Mouse (Mus musculus) midbrain, embryonic 11.5 days (tissue): ENCODE measurements around the gene Dnm3. TPM values are rescaled to one million over a fixed set of nuclear protein-coding genes. Genes with fewer than 3 reads are reported as not detected.

ENCODE experiments used
- ATAC-seq: fragments of 200-750 bp; cut with Nextera tagmentation; 2 replicates; pipeline ENCODE4 v1.8.0; 2017; ENCODE audit warnings: moderate TSS enrichment, moderate library complexity; ENCODE audit not compliant: low FRiP score
- DNase-seq: peaks from one replicate; pipeline ENCODE4 v3.0.0; 2015; ENCODE audit warnings: low spot score; ENCODE audit errors: missing footprints
- H3K27ac ChIP-seq: fragments of 300-500 bp; sonication (generic); 2 replicates; pipeline ENCODE4 v1.5.1; 2014; ENCODE audit warnings: low read depth, low read length
- H3K27me3 ChIP-seq: fragments of 300-500 bp; sonication (generic); 2 replicates; pipeline ENCODE4 v1.6.1; 2014; ENCODE audit warnings: mild to moderate bottlenecking, low read length, moderate library complexity, mixed read lengths; ENCODE audit not compliant: control insufficient read depth, insufficient read depth
- H3K36me3 ChIP-seq: fragments of 300-500 bp; sonication (generic); 2 replicates; pipeline ENCODE4 v1.6.1; 2014; ENCODE audit warnings: mild to moderate bottlenecking, low read length, moderate library complexity, mixed read lengths; ENCODE audit not compliant: control insufficient read depth, insufficient read depth
- H3K4me1 ChIP-seq: fragments of 300-500 bp; sonication (generic); 2 replicates; pipeline ENCODE4 v1.6.1; 2014; ENCODE audit warnings: low read length; ENCODE audit not compliant: control insufficient read depth, insufficient read depth
- H3K4me2 ChIP-seq: fragments of 300-500 bp; sonication (generic); 2 replicates; pipeline ENCODE4 v1.6.1; 2014; ENCODE audit warnings: mild to moderate bottlenecking, moderate library complexity
- H3K4me3 ChIP-seq: fragments of 300-500 bp; sonication (generic); 2 replicates; pipeline ENCODE4 v1.5.1; 2014; ENCODE audit warnings: low read depth, low read length
- H3K9ac ChIP-seq: fragments of 300-500 bp; sonication (generic); 2 replicates; pipeline ENCODE4 v1.6.1; 2014; ENCODE audit warnings: low read length
- H3K9me3 ChIP-seq: fragments of 300-500 bp; sonication (generic); 2 replicates; pipeline ENCODE4 v1.6.1; 2016; ENCODE audit warnings: low read length; ENCODE audit not compliant: control insufficient read depth
- WGBS: fragments of 180-500 bp; shearing (Covaris S2); extraction: QIAGEN DNeasy Blood & Tissue Kit; methylation state at CpG from one replicate; pipeline ENCODE4 v1.1.7; 2014; 5-methylcytosine and 5-hydroxymethylcytosine counted together
- polyA plus RNA-seq: library from polyadenylated mRNA; unstranded; fragments of >200 nt; fragmentation: Nextera tagmentation; extraction: Ambion mirVana; gene quantifications from 2 replicates; pipeline ENCODE4 v1.2.1, GENCODE M21; 2014

Gene Dnm3
- polyA plus RNA-seq, 1 experiment from 2014 or later, result 5.6 TPM

DNA sequence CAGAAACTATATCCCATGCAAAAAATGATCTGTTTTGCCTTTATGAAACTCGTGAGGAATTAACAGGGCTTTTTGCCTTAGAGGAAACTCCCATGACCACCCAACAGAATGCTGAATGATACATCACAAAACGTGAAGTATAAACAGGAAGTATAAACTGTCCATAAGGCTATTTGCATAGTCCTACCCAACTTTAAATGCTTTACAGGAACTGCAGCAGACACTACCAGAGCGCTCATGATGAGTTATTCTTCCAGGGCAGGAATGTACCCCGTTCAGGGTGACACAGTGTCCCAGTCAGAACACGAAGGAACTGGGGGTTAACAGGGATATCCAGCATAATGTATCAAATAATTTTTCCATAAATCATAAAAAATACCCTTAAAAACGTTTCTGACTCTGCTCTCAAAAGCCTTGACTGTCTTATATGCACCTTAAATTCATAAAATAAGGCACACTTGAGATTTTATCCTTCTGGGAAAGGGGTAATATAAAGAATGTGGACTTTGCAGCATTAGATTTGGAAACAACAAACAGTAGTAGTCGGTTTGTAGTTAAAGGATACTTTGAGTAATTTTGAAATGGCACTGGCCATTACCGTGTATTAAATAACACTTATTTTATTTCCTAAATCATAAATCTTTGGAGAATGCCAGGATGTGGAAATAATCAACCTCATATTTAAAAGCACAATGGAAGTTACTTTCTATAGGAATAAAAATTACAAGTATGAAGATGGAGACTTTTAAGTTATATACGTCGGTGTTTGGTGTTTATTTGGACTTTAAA is 252.8 kb downstream of the Dnm3 start:
- Histone ChIP-seq H3K4me2 (no peak overlapping the region), H3K27me3 (no peaks in the 10 kb centered on the region), H3K4me1 (no peaks in the 10 kb centered on the region), H3K4me3 (no peak overlapping the region), H3K9me3 (no peaks in the 10 kb centered on the region), H3K36me3 (no peaks in the 10 kb centered on the region), H3K27ac (no peak overlapping the region), H3K9ac (no peak overlapping the region)
- ATAC-seq (no peak), DNase-seq (no peak)
- 77% methylated on average over 10 of the region's 10 CpGs for WGBS

DNA sequence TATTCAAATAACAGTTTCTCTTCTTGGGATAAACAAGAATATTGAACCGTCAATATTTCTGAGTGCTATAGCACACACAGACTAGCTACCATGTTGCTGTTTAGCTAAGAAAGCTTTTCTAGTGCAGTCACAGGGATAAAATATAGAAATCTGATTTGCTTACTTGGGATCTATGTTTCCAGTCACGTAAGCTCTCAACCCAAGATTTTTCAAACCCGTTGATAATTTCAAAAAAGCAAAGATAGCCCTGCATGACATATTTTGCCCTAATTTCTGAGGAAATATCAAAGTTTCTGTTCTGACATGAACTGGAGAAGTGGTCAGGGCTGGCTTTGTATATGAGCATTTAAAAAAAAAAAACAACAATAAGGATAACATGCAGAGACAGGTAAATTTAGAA is 253.8 kb downstream of the Dnm3 start:
- Histone ChIP-seq H3K27me3 (no peaks in the 10 kb centered on the region), H3K27ac (no peak overlapping the region), H3K9ac (no peak overlapping the region), H3K4me3 (no peak overlapping the region), H3K9me3 (no peaks in the 10 kb centered on the region), H3K36me3 (no peaks in the 10 kb centered on the region), H3K4me1 (no peaks in the 10 kb centered on the region), H3K4me2 (no peak overlapping the region)
- ATAC-seq (no peak), DNase-seq (no peak)
- WGBS, result 88% methylated on average over 3 of the region's 3 CpGs

DNA sequence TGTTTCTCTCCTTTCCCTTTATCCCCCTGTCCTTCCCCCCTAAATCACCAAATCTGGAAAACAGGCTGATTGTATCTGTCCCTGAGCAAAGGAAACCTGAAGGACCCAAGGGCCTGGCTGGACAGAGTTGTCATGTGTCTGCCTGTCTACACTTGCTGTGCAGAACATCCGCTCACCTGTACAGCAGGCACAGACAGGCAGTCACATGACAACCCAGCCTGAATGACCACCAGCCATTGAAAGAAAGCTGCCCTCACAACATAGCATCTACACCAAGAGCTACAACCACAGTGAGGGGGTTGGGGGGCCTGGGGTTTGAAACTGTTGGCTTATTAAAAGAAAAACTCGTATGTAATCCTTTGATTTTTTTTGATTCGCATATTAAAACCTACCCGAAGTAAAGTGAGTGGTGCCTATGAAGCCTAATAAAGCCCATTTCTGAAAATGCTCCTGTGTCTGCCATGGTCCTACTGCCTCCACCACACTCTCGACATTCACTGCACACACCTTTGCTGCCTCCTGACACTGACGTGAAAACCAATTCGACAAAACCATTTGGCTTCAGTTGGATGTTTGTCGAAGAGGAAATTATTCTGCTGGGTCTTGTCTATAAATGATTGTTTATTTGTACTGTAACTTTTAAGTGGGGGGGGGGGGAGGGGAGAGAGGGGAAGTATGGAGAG is 254.4 kb downstream of the Dnm3 start:
- Histone ChIP-seq H3K4me1 (no peaks in the 10 kb centered on the region), H3K4me3 (no peak overlapping the region), H3K27me3 (no peaks in the 10 kb centered on the region), H3K27ac (no peak overlapping the region), H3K9ac (no peak overlapping the region), H3K9me3 (no peaks in the 10 kb centered on the region), H3K4me2 (no peak overlapping the region), H3K36me3 (no peaks in the 10 kb centered on the region)
- WGBS, result 84% methylated on average over 8 of the region's 8 CpGs
- no peak for DNase-seq
- ATAC-seq, result no peak

- Histone ChIP-seq H3K27ac (no peak overlapping the region), H3K4me3 (no peak overlapping the region), H3K4me1 (no peaks in the 10 kb centered on the region), H3K4me2 (no peak overlapping the region), H3K9ac (no peak overlapping the region), H3K27me3 (no peaks in the 10 kb centered on the region), H3K9me3 (no peaks in the 10 kb centered on the region), H3K36me3 (no peaks in the 10 kb centered on the region)
- ATAC-seq (no peak), DNase-seq (no peak)
Observed at GRCm38 (mm10) chr1:162222353-162222752, 255.5 kb downstream of the Dnm3 start.

DNA sequence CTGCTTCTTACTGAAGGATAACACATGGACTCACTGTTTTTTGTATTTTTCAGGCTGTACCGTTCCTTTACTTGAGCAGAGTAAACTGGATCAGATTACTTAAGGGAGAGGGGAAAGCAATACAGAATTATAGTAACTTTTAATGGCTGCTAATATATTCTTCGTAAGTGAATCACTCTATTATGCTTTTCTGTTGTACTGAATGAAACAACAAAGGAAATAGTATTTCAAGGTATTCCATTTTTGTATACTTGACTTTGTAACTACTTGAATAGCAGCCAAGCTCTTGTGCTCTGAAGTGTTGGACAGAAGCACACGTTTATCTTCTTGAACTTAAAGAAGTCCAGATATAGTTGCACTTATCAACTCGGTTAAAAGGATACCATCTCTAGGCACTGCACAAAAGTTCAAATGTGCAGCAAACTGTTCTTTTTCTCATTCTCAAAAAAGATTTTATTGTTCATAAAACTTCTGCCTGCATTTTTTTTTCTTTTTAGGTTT is 256.0 kb downstream of the Dnm3 start:
- no peak for DNase-seq
- H3K4me2 ChIP-seq, result no peak overlapping the region
- no peak overlapping the region for H3K4me3 ChIP-seq
- 76% methylated on average over 4 of the region's 4 CpGs for WGBS
- ATAC-seq, result no peak
- no peaks in the 10 kb centered on the region for H3K27me3 ChIP-seq
- H3K4me1 ChIP-seq, result no peaks in the 10 kb centered on the region
- no peaks in the 10 kb centered on the region for H3K9me3 ChIP-seq
- H3K27ac ChIP-seq, result no peak overlapping the region
- H3K9ac ChIP-seq, result no peak overlapping the region
- H3K36me3 ChIP-seq, result no peaks in the 10 kb centered on the region

- no peaks in the 10 kb centered on the region for H3K4me1 ChIP-seq
- no peak overlapping the region for H3K9ac ChIP-seq
- no peak overlapping the region for H3K4me3 ChIP-seq
- H3K27me3 ChIP-seq, result no peaks in the 10 kb centered on the region
- DNase-seq (no peak), ATAC-seq (no peak)
- no peak overlapping the region for H3K4me2 ChIP-seq
- H3K36me3 ChIP-seq, result no peaks in the 10 kb centered on the region
- H3K27ac ChIP-seq, result no peak overlapping the region
- no peaks in the 10 kb centered on the region for H3K9me3 ChIP-seq
Observed at GRCm38 (mm10) chr1:162220891-162221290, 256.9 kb downstream of the Dnm3 start.

DNA sequence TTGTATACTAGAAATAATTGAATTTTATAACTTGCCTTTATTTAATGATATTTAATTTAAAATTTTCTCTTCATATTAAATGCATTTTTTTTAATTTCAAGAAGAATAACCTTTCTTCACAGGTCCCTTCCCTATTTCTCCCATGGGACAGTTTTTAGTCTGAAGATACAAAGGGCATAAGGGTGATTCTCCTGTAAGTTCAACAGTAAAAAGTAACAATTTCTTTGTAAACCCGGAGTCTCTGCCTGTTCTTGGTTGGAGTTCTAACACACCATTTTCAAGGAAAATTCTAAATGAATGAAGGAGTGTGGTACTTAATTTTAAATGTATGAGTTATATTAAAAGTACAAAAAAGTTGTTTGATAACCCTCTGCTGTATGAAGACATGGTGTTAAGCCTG is 258.1 kb downstream of the Dnm3 start:
- no peak for ATAC-seq
- 80% methylated on average over 1 of the region's 1 CpGs for WGBS
- H3K27ac ChIP-seq, result no peak overlapping the region
- H3K4me1 ChIP-seq, result no peaks in the 10 kb centered on the region
- H3K27me3 ChIP-seq, result no peaks in the 10 kb centered on the region
- H3K36me3 ChIP-seq, result no peaks in the 10 kb centered on the region
- no peaks in the 10 kb centered on the region for H3K9me3 ChIP-seq
- no peak overlapping the region for H3K4me3 ChIP-seq
- H3K4me2 ChIP-seq, result no peak overlapping the region
- no peak overlapping the region for H3K9ac ChIP-seq
- no peak for DNase-seq

DNA sequence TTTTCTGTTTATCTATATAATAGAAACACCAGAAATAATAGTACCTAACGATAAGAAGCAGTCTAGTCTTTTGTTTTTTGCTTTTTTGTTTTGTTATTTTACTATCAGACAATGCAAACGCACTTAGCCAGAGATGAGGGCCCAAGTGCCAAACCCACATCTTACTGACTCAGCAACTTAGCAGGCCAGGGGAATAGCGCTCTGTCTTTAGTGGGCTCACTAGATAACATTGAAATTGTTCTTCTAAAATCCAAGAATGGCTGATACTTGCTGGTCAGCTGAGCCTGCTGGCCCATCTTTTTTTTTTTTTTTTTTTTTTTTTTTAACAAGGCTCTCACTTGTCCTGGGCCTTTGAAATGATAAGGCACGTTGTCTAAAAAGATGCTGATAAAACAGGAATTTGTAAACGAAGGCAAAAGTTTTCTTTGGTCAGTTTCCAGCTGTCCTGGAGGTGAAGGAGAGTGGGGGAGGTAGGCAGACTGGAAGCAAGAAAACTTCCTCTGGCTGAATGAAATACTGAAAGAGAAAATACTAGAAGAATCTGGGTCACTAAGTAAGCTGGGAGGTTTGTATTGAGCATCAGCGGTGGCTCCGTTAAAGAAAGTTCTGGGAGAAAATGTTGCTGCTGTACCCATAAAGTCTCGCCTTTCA is 259.2 kb downstream of the Dnm3 start:
- no peak overlapping the region for H3K9ac ChIP-seq
- WGBS, result 71% methylated on average over 8 of the region's 8 CpGs
- no peak overlapping the region for H3K4me3 ChIP-seq
- DNase-seq (no peak), ATAC-seq (no peak)
- H3K27ac ChIP-seq, result no peak overlapping the region
- H3K36me3 ChIP-seq, result no peaks in the 10 kb centered on the region
- no peaks in the 10 kb centered on the region for H3K9me3 ChIP-seq
- no peaks in the 10 kb centered on the region for H3K27me3 ChIP-seq
- H3K4me2 ChIP-seq, result no peak overlapping the region
- no peaks in the 10 kb centered on the region for H3K4me1 ChIP-seq
